Mouse (Mus musculus) stomach, embryonic 15.5 days (tissue): ENCODE data around the gene Aim2. TPM values are rescaled to one million over a fixed set of nuclear protein-coding genes. Genes with fewer than 3 reads are reported as not detected.

Experiments used
- polyA plus RNA-seq: library from polyadenylated mRNA; unstranded; fragments of >200 nt; fragmentation: Nextera tagmentation; extraction: Ambion mirVana; gene quantifications from 2 replicates; pipeline ENCODE4 v1.2.1, GENCODE M21; 2015

Gene Aim2
- polyA plus RNA-seq, 1 experiment from 2014 or later: 3.3 TPM

Other genes with a start within 250 kb of the Aim2 start
- not detected in 2 replicates for gene Olfr1408, start 213.5 kb upstream of the Aim2 start, polyA plus RNA-seq
- not detected in 2 replicates for gene Olfr1406, start 160.2 kb upstream of the Aim2 start, polyA plus RNA-seq
- not detected in 2 replicates for gene Olfr218, start 153.1 kb upstream of the Aim2 start, polyA plus RNA-seq
- gene Olfr1404, start 138.5 kb upstream of the Aim2 start, polyA plus RNA-seq: not detected in 2 replicates
- 0.26 TPM in 1 of 2 replicates, not detected in the other for gene Fcer1a, start 123.7 kb upstream of the Aim2 start, polyA plus RNA-seq
- gene Olfr418, start 84.9 kb upstream of the Aim2 start, polyA plus RNA-seq: not detected in 2 replicates
- not detected in 2 replicates for gene Mptx2, start 73.1 kb upstream of the Aim2 start, polyA plus RNA-seq
- gene Ackr1, start 17.1 kb upstream of the Aim2 start, polyA plus RNA-seq: 2.8 and 7.4 TPM in 2 replicates
- 2.9 and 3.8 TPM in 2 replicates for gene Cadm3, start 16.8 kb downstream of the Aim2 start, polyA plus RNA-seq
- gene Ifi206, start 140.2 kb downstream of the Aim2 start, polyA plus RNA-seq: 0.18 and 0.21 TPM in 2 replicates
- gene Ifi214, start 185.1 kb downstream of the Aim2 start, polyA plus RNA-seq: 0.04 TPM in 1 of 2 replicates, not detected in the other
- gene Ifi213, start 248.4 kb downstream of the Aim2 start, polyA plus RNA-seq: 0.45 and 0.54 TPM in 2 replicates